Mouse (Mus musculus) bone marrow macrophage, adult 2 months (primary cell): ENCODE measurements around the gene Agl.

Experiments used
- CTCF ChIP-seq: IDR thresholded peaks from 2 replicates; pipeline ENCODE4 v1.5.1; 2012; ENCODE audit warnings: low read depth, mild to moderate bottlenecking, low read length, moderate library complexity
- POLR2A ChIP-seq: IDR thresholded peaks from 2 replicates; pipeline ENCODE4 v1.6.1; 2012; ENCODE audit warnings: mild to moderate bottlenecking, low read depth, low read length, borderline replicate concordance

- TF ChIP-seq CTCF (no peak), POLR2A (no peak)
Observed at GRCm38 (mm10) chr3:116776961-116777360, 31.0 kb downstream of the Agl start.
